Mouse (Mus musculus) thymus, postnatal 4 days (tissue): Measurements from ENCODE around the gene Atxn7l1.

Experiments used
- DNase-seq: peaks from one replicate; pipeline ENCODE4 v3.0.0; 2021

The Atxn7l1 gene

GRCm38 (mm10) chr12:33147497-33148267, at the start of gene Atxn7l1:
TSS of gene Atxn7l1 (plus strand) at chr12:33147693.
- peak; percentile 94 for DNase-seq

GRCm38 (mm10) chr12:33101627-33102026, 45.9 kb upstream of the Atxn7l1 start:
- DNase-seq = no peak

GRCm38 (mm10) chr12:33102342-33103115, 45.0 kb upstream of the Atxn7l1 start:
- DNase-seq = no peak

GRCm38 (mm10) chr12:33105724-33106123, 41.8 kb upstream of the Atxn7l1 start:
- no peak for DNase-seq

- DNase-seq = no peak
Measured at GRCm38 (mm10) chr12:33106438-33107167, 40.9 kb upstream of the Atxn7l1 start.

GRCm38 (mm10) chr12:33109531-33109930, 38.0 kb upstream of the Atxn7l1 start:
- DNase-seq = no peak

- peak; percentile 21 for DNase-seq
Measured at GRCm38 (mm10) chr12:33110894-33111471, 36.5 kb upstream of the Atxn7l1 start.

GRCm38 (mm10) chr12:33118624-33119301, 28.7 kb upstream of the Atxn7l1 start:
- DNase-seq = peak; percentile 58

GRCm38 (mm10) chr12:33125594-33126227, 21.8 kb upstream of the Atxn7l1 start:
- DNase-seq = no peak

GRCm38 (mm10) chr12:33126243-33126642, 21.2 kb upstream of the Atxn7l1 start:
- no peak for DNase-seq

- DNase-seq = no peak
Measured at GRCm38 (mm10) chr12:33128121-33128520, 19.4 kb upstream of the Atxn7l1 start.

GRCm38 (mm10) chr12:33128702-33129101, 18.8 kb upstream of the Atxn7l1 start:
- DNase-seq = no peak

GRCm38 (mm10) chr12:33129410-33129809, 18.1 kb upstream of the Atxn7l1 start:
- no peak for DNase-seq

GRCm38 (mm10) chr12:33130401-33130800, 17.1 kb upstream of the Atxn7l1 start:
- no peak for DNase-seq

GRCm38 (mm10) chr12:33131796-33132195, 15.7 kb upstream of the Atxn7l1 start:
- DNase-seq = no peak

GRCm38 (mm10) chr12:33137857-33138256, 9.6 kb upstream of the Atxn7l1 start:
- DNase-seq = no peak

GRCm38 (mm10) chr12:33139083-33139482, 8.4 kb upstream of the Atxn7l1 start:
- DNase-seq = no peak

GRCm38 (mm10) chr12:33144456-33144855, 3.0 kb upstream of the Atxn7l1 start:
- DNase-seq = no peak

- DNase-seq = peak; percentile 54
Measured at GRCm38 (mm10) chr12:33146622-33147433, 665 bp upstream of the Atxn7l1 start.

GRCm38 (mm10) chr12:33149544-33150190, 2.2 kb downstream of the Atxn7l1 start:
- no peak for DNase-seq
